Mouse (Mus musculus) liver, adult 2 months (tissue): ENCODE results near the gene Igf1r.

Experiments
- CTCF ChIP-seq: fragments of 200-500 bp; IDR thresholded peaks from 2 replicates; pipeline ENCODE4 v1.5.1; 2011; ENCODE audit warnings: low read depth, low read length, control low read depth
- POLR2A ChIP-seq: fragments of 200-500 bp; IDR thresholded peaks from 2 replicates; pipeline ENCODE4 v1.6.1; 2011; ENCODE audit warnings: low read length, control low read depth; ENCODE audit not compliant: insufficient read depth; ENCODE audit errors: extremely low read depth

GRCm38 (mm10) chr7:68018038-68018437 is 65.4 kb downstream of the Igf1r start:
- TF ChIP-seq CTCF (no peak), POLR2A (no peak)
